Mouse (Mus musculus) heart, postnatal 25 days (tissue): ENCODE data around the gene Fndc9. TPM values are rescaled to one million over a fixed set of nuclear protein-coding genes. Genes with fewer than 3 reads are reported as not detected.

Source experiments
- DNase-seq: peaks from one replicate; pipeline ENCODE4 v3.0.0; 2022; ENCODE audit warnings: low spot score
- intact Hi-C: fragments of 180-260 bp; cut with DNase I; formaldehyde crosslinking; loops from one replicate; pipeline ENCODE4 v1.15.1; 2025
- total RNA-seq, 2 experiments: library from RNA; stranded (reverse); gene quantifications; 2 replicates each; pipeline ENCODE4 v1.2.3; 2021

The Fndc9 gene
- total RNA-seq, 2 experiments from 2014 or later: not detected

- DNase-seq: no peak
- intact Hi-C loops: loop anchor here (2.0 kb wide), 1 partner anchor 161 kb away; no protein-coding TSS in a partner anchor
Measured at GRCm38 (mm10) chr11:46269391-46269790, 34.1 kb downstream of the Fndc9 start.

GRCm38 (mm10) chr11:46269893-46270292 lies 34.6 kb downstream of the Fndc9 start:
- no peak for DNase-seq
- intact Hi-C loops: loop anchor here (2.0 kb wide), 1 partner anchor 161 kb away; no protein-coding TSS in a partner anchor

- DNase-seq: no peak
- intact Hi-C loops: no loop called here
Measured at GRCm38 (mm10) chr11:46272058-46272681, 36.8 kb downstream of the Fndc9 start.

GRCm38 (mm10) chr11:46273969-46274368 lies 38.6 kb downstream of the Fndc9 start:
- DNase-seq: no peak
- intact Hi-C loops: no loop called here

- no peak for DNase-seq
- intact Hi-C loops: loop anchor here (5.0 kb wide), 1 partner anchor 37 kb away; the partner anchor contains the start of gene Cyfip2
Measured at GRCm38 (mm10) chr11:46275302-46275701, 40.0 kb downstream of the Fndc9 start.

- intact Hi-C loops: loop anchor here (5.0 kb wide), 1 partner anchor 36 kb away; the partner anchor contains the start of gene Cyfip2
Measured at GRCm38 (mm10) chr11:46276168-46276567, 40.8 kb downstream of the Fndc9 start.

GRCm38 (mm10) chr11:46276778-46277177 lies 41.4 kb downstream of the Fndc9 start:
- intact Hi-C loops: loop anchor here (5.0 kb wide), 1 partner anchor 36 kb away; the partner anchor contains the start of gene Cyfip2
- no peak for DNase-seq

More at GRCm38 (mm10) chr11:46276168-46276567, 40.8 kb downstream of the Fndc9 start:
- DNase-seq: no peak

GRCm38 (mm10) chr11:46278140-46278539 lies 42.8 kb downstream of the Fndc9 start:
- no peak for DNase-seq
- intact Hi-C loops: loop anchor here (5.0 kb wide), 1 partner anchor 34 kb away; the partner anchor contains the start of gene Cyfip2

GRCm38 (mm10) chr11:46278709-46279108 lies 43.4 kb downstream of the Fndc9 start:
- no peak for DNase-seq
- intact Hi-C loops: loop anchor here (5.0 kb wide), 1 partner anchor 34 kb away; the partner anchor contains the start of gene Cyfip2

GRCm38 (mm10) chr11:46282612-46283011 lies 47.3 kb downstream of the Fndc9 start:
- no peak for DNase-seq
- intact Hi-C loops: no loop called here

GRCm38 (mm10) chr11:46283800-46284199 lies 48.5 kb downstream of the Fndc9 start:
- intact Hi-C loops: no loop called here
- DNase-seq: no peak

GRCm38 (mm10) chr11:46286803-46287202 lies 51.5 kb downstream of the Fndc9 start:
- intact Hi-C loops: no loop called here
- no peak for DNase-seq

GRCm38 (mm10) chr11:46288091-46288490 lies 52.8 kb downstream of the Fndc9 start:
- DNase-seq: no peak
- intact Hi-C loops: no loop called here

- no peak for DNase-seq
- intact Hi-C loops: no loop called here
Measured at GRCm38 (mm10) chr11:46289022-46289421, 53.7 kb downstream of the Fndc9 start.

Other genes with a start within 250 kb of the Fndc9 start
- gene Gm12166, start 183.2 kb upstream of the Fndc9 start, total RNA-seq: 1 to 10 TPM; 1.6 to 1.9 TPM
- gene Adam19, start 179.5 kb upstream of the Fndc9 start, total RNA-seq: 10 to 100 TPM; 36.2 to 78.2 TPM
- gene Nipal4, start 69.0 kb upstream of the Fndc9 start, total RNA-seq: under 1 TPM in 1 of 2 experiments, not detected in 1; 0.08 TPM
- 10 to 100 TPM; 54.1 to 55.3 TPM for gene Cyfip2, start 77.3 kb downstream of the Fndc9 start, total RNA-seq
- gene Itk, start 154.0 kb downstream of the Fndc9 start, total RNA-seq: under 1 TPM; 0.16 to 0.31 TPM
- gene Fam71b, start 161.0 kb downstream of the Fndc9 start, total RNA-seq: not detected
- 10 to 100 TPM; 14.6 to 16.9 TPM for gene Med7, start 201.4 kb downstream of the Fndc9 start, total RNA-seq
- under 1 TPM; 0.28 to 0.36 TPM for gene Havcr2, start 219.4 kb downstream of the Fndc9 start, total RNA-seq